Mouse (Mus musculus): ENCODE results near the gene Mpv17l2. TPM values are rescaled to one million over a fixed set of nuclear protein-coding genes. Genes with fewer than 3 reads are reported as not detected.

The Mpv17l2 gene
- total RNA-seq (2021) = 10 to 100 TPM; 47.6 to 52.2 TPM
- long read RNA-seq, experiment 1, transcript Mpv17l2-204 (4 exons, 692 nt) = minor isoform, 5 of 53 reads
- long read RNA-seq, experiment 1, transcript Mpv17l2-201 (5 exons, 980 nt) = major isoform, 30 of 53 reads
- long read RNA-seq, experiment 1, partial matches to known transcripts = 2 of 53 reads
- long read RNA-seq, experiment 1, other reads (novel, unspliced or antisense) = 16 of 53 reads
- long read RNA-seq, experiment 2, transcript Mpv17l2-201 (5 exons, 980 nt) = major isoform, 71 of 89 reads
- long read RNA-seq, experiment 2, partial matches to known transcripts = 3 of 89 reads
- long read RNA-seq, experiment 2, other reads (novel, unspliced or antisense) = 12 of 89 reads

GRCm38 (mm10) chr8:70760775-70761406 lies at the start of gene Mpv17l2:
Gene Mpv17l2 (minus strand): TSS chr8:70760946.
- peak; percentile 94 to 99 for DNase-seq (ENCODE audit: low spot score in 2 of 2)

- no peak for DNase-seq (ENCODE audit: low spot score in 2 of 2)
Measured at GRCm38 (mm10) chr8:70808955-70809701, 48.4 kb upstream of the Mpv17l2 start.

- DNase-seq (ENCODE audit: low spot score in 2 of 2) = no peak
Measured at GRCm38 (mm10) chr8:70808239-70808638, 47.5 kb upstream of the Mpv17l2 start, which contains the start of gene Il12rb1. Gene Il12rb1 (plus strand): TSS chr8:70808449.

GRCm38 (mm10) chr8:70807304-70807703 lies 46.6 kb upstream of the Mpv17l2 start:
- no peak for DNase-seq (ENCODE audit: low spot score in 2 of 2)

- no peak for DNase-seq (ENCODE audit: low spot score in 2 of 2)
Measured at GRCm38 (mm10) chr8:70806541-70806940, 45.8 kb upstream of the Mpv17l2 start.

GRCm38 (mm10) chr8:70804481-70805206 lies 43.9 kb upstream of the Mpv17l2 start, which contains the start of gene Mast3:
Gene Mast3 (minus strand): TSS chr8:70805054.
- DNase-seq (ENCODE audit: low spot score in 2 of 2) = peak in 1 of 2 experiments; percentile 82

GRCm38 (mm10) chr8:70803761-70804480 lies 43.2 kb upstream of the Mpv17l2 start:
- peak in 1 of 2 experiments; percentile 71 for DNase-seq (ENCODE audit: low spot score in 2 of 2)

GRCm38 (mm10) chr8:70802786-70803510 lies 42.2 kb upstream of the Mpv17l2 start:
- DNase-seq (ENCODE audit: low spot score in 2 of 2) = no peak

GRCm38 (mm10) chr8:70801830-70802229 lies 41.1 kb upstream of the Mpv17l2 start:
- no peak for DNase-seq (ENCODE audit: low spot score in 2 of 2)

GRCm38 (mm10) chr8:70801156-70801555 lies 40.4 kb upstream of the Mpv17l2 start:
- DNase-seq (ENCODE audit: low spot score in 2 of 2) = peak in 1 of 2 experiments; percentile 84

GRCm38 (mm10) chr8:70800648-70801047 lies 39.9 kb upstream of the Mpv17l2 start:
- no peak for DNase-seq (ENCODE audit: low spot score in 2 of 2)

GRCm38 (mm10) chr8:70798281-70798680 lies 37.5 kb upstream of the Mpv17l2 start:
- peak in 1 of 2 experiments; percentile 86 for DNase-seq (ENCODE audit: low spot score in 2 of 2)

GRCm38 (mm10) chr8:70797081-70798070 lies 36.6 kb upstream of the Mpv17l2 start:
- peak; percentile 90 to 94 for DNase-seq (ENCODE audit: low spot score in 2 of 2)

GRCm38 (mm10) chr8:70796403-70797080 lies 35.8 kb upstream of the Mpv17l2 start:
- no peak for DNase-seq (ENCODE audit: low spot score in 2 of 2)

GRCm38 (mm10) chr8:70795370-70795769 lies 34.6 kb upstream of the Mpv17l2 start:
- no peak for DNase-seq (ENCODE audit: low spot score in 2 of 2)

GRCm38 (mm10) chr8:70794215-70794614 lies 33.5 kb upstream of the Mpv17l2 start:
- no peak for DNase-seq (ENCODE audit: low spot score in 2 of 2)

- DNase-seq (ENCODE audit: low spot score in 2 of 2) = no peak
Measured at GRCm38 (mm10) chr8:70792700-70793099, 32.0 kb upstream of the Mpv17l2 start.

Measured in layer of hippocampus, postnatal 14 days (tissue).